Mouse (Mus musculus): Measurements from ENCODE around the gene Ube2v1. TPM values are rescaled to one million over a fixed set of nuclear protein-coding genes. Genes with fewer than 3 reads are reported as not detected.

Ube2v1 gene
- polyA plus RNA-seq, 1 experiment from 2014 or later: 298 TPM

DNA sequence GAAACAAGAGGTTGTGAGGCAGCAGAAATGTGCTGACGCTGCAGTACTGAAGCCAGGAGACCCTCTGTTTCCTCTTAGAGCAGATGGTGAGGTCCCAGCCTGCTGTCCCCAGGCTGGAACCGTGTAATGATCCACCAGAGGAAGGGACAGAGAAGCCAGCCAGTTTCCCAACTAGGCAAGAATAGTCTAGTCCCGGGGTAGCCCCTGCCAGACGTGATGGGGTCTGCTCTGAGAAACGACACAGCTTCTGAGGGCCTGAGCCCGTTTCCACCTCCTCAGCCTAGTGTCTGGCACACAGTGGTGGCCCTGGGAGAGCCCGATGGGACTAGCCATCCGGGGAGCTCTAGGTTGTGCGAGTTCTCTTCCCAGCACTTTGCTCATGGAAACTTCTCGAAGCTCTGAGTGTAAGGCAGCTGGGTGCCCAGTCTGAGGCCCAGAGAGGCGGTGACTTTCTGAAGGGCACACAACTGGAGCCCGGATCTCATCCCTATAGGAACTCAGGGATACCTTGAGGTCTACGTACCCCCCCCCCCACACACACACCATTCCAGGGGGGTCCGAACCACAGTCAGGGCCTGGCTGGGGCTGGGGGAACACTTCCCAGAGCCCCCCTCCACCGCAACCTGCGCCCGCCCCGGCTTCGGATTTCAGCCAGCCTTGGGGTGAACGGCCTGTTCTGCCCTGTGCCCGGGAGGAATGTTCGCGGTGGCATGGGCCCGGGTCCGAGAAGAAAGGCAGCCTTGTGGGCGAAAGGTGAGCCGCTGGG is 35.0 kb downstream of the Ube2v1 start:
- peak overlapping the region; percentile 54 for H3K9ac ChIP-seq (replicated peaks)
- no peaks in the 10 kb centered on the region for H3K9me3 ChIP-seq
- ATAC-seq: peak; percentile 35
- H3K27ac ChIP-seq: no peak overlapping the region
- H3K4me3 ChIP-seq (replicated peaks): peak overlapping the region; percentile 19
- H3K4me1 ChIP-seq (replicated peaks): peaks cover 12% of the 10 kb centered on the region
- H3K4me2 ChIP-seq (replicated peaks): peak overlapping the region; percentile 51
- WGBS: 50% methylated on average over 27 of the region's 27 CpGs
- H3K36me3 ChIP-seq: no peaks in the 10 kb centered on the region
- peaks cover 18% of the 10 kb centered on the region for H3K27me3 ChIP-seq

DNA sequence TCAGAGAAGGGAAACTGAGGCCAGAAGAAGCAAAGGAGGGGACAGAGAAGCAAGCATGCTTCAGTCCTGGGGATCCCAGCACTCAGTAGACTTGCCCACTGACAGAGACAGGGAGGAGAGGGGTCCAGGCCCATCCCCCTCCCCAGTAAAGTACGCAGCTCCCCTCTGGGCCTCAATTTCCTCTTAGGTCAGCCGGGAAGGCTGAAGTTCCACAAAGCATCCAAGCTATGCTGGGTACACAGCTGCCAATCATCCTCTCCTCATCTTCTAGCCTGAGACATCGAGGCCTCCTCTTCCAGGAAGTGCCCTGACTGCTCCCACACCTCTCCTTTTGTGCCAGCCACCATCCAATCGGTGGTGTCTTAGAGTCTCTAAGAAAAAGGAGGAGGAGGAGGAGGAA is 35.6 kb downstream of the Ube2v1 start:
- Histone ChIP-seq H3K9ac (replicated peaks) (no peak overlapping the region), H3K27me3 (peaks cover 18% of the 10 kb centered on the region), H3K27ac (no peak overlapping the region), H3K4me3 (replicated peaks) (no peak overlapping the region), H3K4me1 (replicated peaks) (peaks cover 12% of the 10 kb centered on the region), H3K4me2 (replicated peaks) (no peak overlapping the region), H3K9me3 (no peaks in the 10 kb centered on the region), H3K36me3 (no peaks in the 10 kb centered on the region)
- no peak for ATAC-seq
- WGBS: 62% methylated on average over 4 of the region's 4 CpGs

- no peak overlapping the region for H3K27ac ChIP-seq
- 50% methylated on average over 14 of the region's 14 CpGs for WGBS
- H3K36me3 ChIP-seq: no peaks in the 10 kb centered on the region
- H3K9ac ChIP-seq (replicated peaks): no peak overlapping the region
- H3K27me3 ChIP-seq: peaks cover 18% of the 10 kb centered on the region
- H3K4me1 ChIP-seq (replicated peaks): peaks cover 12% of the 10 kb centered on the region
- H3K4me2 ChIP-seq (replicated peaks): no peak overlapping the region
- no peak for ATAC-seq
- H3K9me3 ChIP-seq: no peaks in the 10 kb centered on the region
- no peak overlapping the region for H3K4me3 ChIP-seq (replicated peaks)
These were observed 36.1 kb downstream of the Ube2v1 start for GRCm38 (mm10) chr2:167595761-167596171.

DNA sequence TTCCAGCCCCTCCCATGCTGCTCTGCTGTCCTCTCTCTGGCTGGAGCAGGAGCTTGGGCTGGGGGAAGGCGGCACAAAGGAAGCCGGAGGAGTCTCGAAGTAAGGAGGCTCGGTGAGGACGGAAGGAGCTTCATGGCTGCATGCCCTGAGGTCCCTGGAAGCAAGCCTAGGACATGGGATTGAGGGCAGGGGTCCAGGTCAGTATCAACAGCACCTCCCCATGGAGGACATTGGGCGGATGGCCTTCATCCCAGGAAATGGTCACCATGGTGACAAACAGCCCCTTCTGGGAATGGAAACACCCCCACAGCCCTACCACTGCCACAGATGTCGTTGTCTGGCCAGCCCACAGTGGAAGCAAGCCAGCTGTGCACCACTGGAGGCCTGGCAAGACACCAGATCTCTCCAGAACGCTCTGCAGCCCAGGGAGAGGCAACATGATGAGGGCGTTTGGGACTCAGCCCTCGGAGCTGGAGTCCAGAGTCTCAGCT is 37.4 kb downstream of the Ube2v1 start:
- H3K27me3 ChIP-seq: peaks cover 19% of the 10 kb centered on the region
- no peak overlapping the region for H3K9ac ChIP-seq (replicated peaks)
- ATAC-seq: no peak
- H3K4me1 ChIP-seq (replicated peaks): peaks cover 13% of the 10 kb centered on the region
- no peak overlapping the region for H3K4me2 ChIP-seq (replicated peaks)
- WGBS: 30% methylated on average over 10 of the region's 10 CpGs
- H3K4me3 ChIP-seq (replicated peaks): no peak overlapping the region
- no peaks in the 10 kb centered on the region for H3K36me3 ChIP-seq
- H3K9me3 ChIP-seq: no peaks in the 10 kb centered on the region
- H3K27ac ChIP-seq: no peak overlapping the region

DNA sequence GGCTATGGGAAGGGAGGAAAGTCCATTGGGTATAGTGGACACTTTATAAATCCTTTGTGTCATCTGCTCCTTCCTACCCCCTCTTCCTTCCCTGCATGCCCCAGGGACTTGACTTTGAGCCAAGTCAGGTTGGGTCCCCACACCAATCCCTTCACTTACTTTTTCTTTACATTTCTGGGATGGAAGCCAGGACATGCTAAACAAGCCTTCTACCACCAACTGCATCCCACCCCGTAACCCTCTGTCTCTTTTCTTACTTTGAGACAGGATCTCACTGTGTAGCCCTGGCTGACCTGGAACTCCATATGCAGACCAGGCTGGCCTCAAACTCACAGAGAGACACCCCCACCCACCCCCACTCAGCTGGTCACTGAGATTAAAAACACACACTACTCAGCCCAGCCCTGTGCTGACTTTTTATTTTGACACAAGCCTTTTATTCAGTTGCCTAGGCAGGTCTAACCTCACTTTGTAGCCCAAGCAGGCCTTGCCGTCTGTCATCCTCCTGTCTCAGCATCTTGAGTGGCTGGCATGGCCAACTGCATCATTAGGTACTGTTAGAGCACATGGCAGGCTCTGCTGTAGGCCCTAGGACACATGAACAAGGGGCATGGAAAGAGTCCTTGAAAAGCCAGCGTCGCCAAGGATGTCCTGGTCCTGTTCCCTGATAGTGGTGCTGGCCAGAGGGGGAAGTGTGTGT is 38.2 kb downstream of the Ube2v1 start:
- H3K4me2 ChIP-seq (replicated peaks): no peak overlapping the region
- peaks cover 21% of the 10 kb centered on the region for H3K4me1 ChIP-seq (replicated peaks)
- H3K9ac ChIP-seq (replicated peaks): no peak overlapping the region
- H3K9me3 ChIP-seq: no peaks in the 10 kb centered on the region
- ATAC-seq: no peak
- 73% methylated on average over 4 of the region's 4 CpGs for WGBS
- H3K27ac ChIP-seq: no peak overlapping the region
- H3K4me3 ChIP-seq (replicated peaks): no peak overlapping the region
- H3K36me3 ChIP-seq: no peaks in the 10 kb centered on the region
- peaks cover 22% of the 10 kb centered on the region; the same call in 1 of the 2 replicates for H3K27me3 ChIP-seq

- ATAC-seq: 0 out of 2 replicates have a peak, but pooled peaks have one; percentile 11
- Histone ChIP-seq H3K9me3 (no peaks in the 10 kb centered on the region), H3K36me3 (no peaks in the 10 kb centered on the region), H3K4me3 (replicated peaks) (no peak overlapping the region), H3K4me1 (replicated peaks) (peaks cover 10% of the 10 kb centered on the region), H3K27ac (no peak overlapping the region; the same call in 1 of the 2 replicates), H3K27me3 (peaks cover 11% of the 10 kb centered on the region; the same call in 1 of the 2 replicates), H3K4me2 (replicated peaks) (0 out of 2 replicates have a peak overlapping the region, but pooled peaks have one; percentile 10), H3K9ac (replicated peaks) (peak overlapping the region; percentile 23; the same call in 1 of the 2 replicates)
- WGBS: 12% methylated on average over 21 of the region's 21 CpGs
These were observed 42.9 kb downstream of the Ube2v1 start for GRCm38 (mm10) chr2:167588774-167589577.

DNA sequence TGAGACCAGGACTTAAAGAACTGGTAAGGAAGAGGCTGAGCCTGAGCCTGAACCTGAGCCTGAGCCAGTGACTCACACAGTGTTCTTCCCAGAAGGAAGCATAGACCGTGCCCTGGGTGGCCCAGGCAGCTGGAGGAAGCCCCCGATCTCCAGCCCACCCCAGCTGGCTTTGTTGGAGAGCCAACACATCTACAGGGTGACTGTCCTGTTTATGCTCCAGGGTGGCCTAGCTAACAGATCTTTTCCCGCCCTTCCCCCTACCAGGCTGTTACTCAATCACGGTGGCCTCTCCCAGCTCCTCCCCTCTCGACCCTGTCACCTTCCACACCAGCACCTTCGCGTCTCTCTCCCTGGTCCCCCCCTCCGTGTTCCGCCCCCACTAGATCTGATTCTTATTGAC is 44.9 kb downstream of the Ube2v1 start:
- H3K9ac ChIP-seq (replicated peaks): no peak overlapping the region
- peaks cover 11% of the 10 kb centered on the region; the same call in 1 of the 2 replicates for H3K27me3 ChIP-seq
- no peaks in the 10 kb centered on the region for H3K9me3 ChIP-seq
- H3K4me3 ChIP-seq (replicated peaks): no peak overlapping the region
- no peaks in the 10 kb centered on the region for H3K36me3 ChIP-seq
- H3K4me2 ChIP-seq (replicated peaks): no peak overlapping the region
- no peak for ATAC-seq
- H3K4me1 ChIP-seq (replicated peaks): peaks cover 16% of the 10 kb centered on the region
- no peak overlapping the region for H3K27ac ChIP-seq
- 38% methylated on average over 9 of the region's 9 CpGs for WGBS

- WGBS: 27% methylated on average over 8 of the region's 8 CpGs
- H3K9me3 ChIP-seq: no peaks in the 10 kb centered on the region
- H3K4me1 ChIP-seq (replicated peaks): peaks cover 16% of the 10 kb centered on the region
- no peak overlapping the region for H3K4me3 ChIP-seq (replicated peaks)
- no peak overlapping the region for H3K9ac ChIP-seq (replicated peaks)
- H3K36me3 ChIP-seq: no peaks in the 10 kb centered on the region
- H3K27me3 ChIP-seq: peaks cover 11% of the 10 kb centered on the region; the same call in 1 of the 2 replicates
- H3K27ac ChIP-seq: no peak overlapping the region
- no peak for ATAC-seq
- H3K4me2 ChIP-seq (replicated peaks): no peak overlapping the region
These were observed 45.9 kb downstream of the Ube2v1 start for GRCm38 (mm10) chr2:167586041-167586440.

DNA sequence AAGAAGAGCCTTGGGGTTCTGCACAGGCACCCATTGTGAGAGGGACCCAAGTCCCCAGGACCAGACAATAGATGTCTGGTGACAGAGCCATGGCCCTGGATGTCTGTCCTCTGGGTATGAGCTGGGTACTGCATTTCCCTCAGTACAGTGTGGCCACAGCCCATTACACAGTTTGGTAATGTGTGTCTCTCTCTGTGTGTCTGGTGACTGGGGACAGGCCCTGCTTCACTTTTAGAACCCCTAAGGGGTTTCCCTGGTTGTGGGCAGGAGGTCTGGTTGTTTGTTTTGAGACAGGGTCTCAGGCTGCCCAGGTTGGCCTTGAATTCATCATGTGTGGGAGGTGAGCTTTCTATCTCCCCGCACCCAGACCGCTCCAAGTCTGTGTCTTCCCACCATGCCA is 46.6 kb downstream of the Ube2v1 start:
- peaks cover 11% of the 10 kb centered on the region; the same call in 1 of the 2 replicates for H3K27me3 ChIP-seq
- WGBS: 93% methylated on average over 2 of the region's 2 CpGs
- H3K9me3 ChIP-seq: no peaks in the 10 kb centered on the region
- peaks cover 16% of the 10 kb centered on the region for H3K4me1 ChIP-seq (replicated peaks)
- no peak overlapping the region for H3K27ac ChIP-seq
- no peak overlapping the region for H3K9ac ChIP-seq (replicated peaks)
- H3K36me3 ChIP-seq: no peaks in the 10 kb centered on the region
- ATAC-seq: no peak
- no peak overlapping the region for H3K4me3 ChIP-seq (replicated peaks)
- H3K4me2 ChIP-seq (replicated peaks): no peak overlapping the region

DNA sequence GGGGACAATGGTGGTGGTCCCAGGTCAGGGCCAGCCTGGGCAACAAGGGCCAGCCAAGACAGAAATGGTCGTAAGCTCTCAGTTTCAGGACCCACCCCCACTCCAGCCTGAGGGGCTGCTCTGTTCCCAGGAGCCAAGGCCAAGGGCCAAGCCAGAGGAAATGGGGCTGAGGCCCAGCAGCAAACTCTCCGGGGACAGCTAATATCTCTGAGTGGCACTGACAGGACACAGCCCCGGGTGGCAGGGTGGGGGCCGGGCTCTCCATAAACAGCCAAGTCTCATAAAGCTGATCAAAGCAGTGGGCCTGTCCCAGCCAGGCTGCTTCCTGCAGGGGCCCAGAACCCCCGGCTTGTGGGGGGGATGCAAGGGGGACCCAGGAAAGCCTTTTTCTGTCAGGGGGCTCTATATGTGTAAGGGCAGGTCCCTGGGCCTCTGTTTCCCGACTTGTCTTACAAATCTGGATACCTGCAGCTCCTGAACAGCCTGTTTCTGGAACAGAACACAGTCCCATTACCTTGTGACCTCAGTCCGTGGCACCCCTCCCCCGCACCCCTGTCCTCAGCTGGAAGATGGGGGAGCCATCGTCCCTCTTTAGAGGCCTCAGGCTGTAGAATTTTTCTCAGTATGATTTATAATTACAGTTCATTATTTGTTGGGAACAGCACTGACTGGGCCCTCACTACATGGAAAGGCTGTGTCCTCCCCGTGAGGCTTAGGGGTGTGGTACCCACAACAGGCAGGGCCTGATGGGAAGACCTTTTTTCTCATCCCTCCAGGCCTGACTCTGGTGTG is 48.5 kb downstream of the Ube2v1 start:
- Histone ChIP-seq H3K27me3 (no peaks in the 10 kb centered on the region), H3K9me3 (no peaks in the 10 kb centered on the region), H3K4me2 (replicated peaks) (no peak overlapping the region), H3K4me3 (replicated peaks) (no peak overlapping the region), H3K27ac (no peak overlapping the region), H3K9ac (replicated peaks) (no peak overlapping the region; the same call in 1 of the 2 replicates), H3K36me3 (no peaks in the 10 kb centered on the region), H3K4me1 (replicated peaks) (peaks cover 10% of the 10 kb centered on the region)
- 0 out of 2 replicates have a peak, but pooled peaks have one; percentile 27 for ATAC-seq
- WGBS: 52% methylated on average over 10 of the region's 10 CpGs

DNA sequence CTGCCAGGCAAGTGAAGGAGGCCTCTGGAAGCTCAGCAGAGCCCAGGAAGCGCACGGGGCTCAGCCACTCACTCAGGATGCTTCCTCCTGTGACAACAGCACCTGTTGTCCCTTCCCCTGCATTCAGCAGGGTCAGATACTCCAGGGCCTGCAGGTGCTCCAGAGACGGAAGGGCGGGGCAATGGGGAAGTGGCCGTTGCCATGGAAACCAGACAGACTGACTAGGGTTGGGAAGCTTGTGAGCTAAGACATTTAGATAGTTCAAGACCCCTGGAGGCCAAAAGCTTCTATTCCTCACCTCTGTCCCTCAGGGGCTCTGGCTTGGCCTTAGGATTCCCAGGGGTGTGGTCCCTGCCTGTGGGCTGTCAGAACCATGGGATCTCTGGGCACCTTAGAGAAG is 53.4 kb downstream of the Ube2v1 start:
- no peaks in the 10 kb centered on the region for H3K9me3 ChIP-seq
- ATAC-seq: no peak
- H3K4me1 ChIP-seq (replicated peaks): peaks cover 10% of the 10 kb centered on the region
- H3K4me3 ChIP-seq (replicated peaks): no peak overlapping the region
- no peaks in the 10 kb centered on the region for H3K27me3 ChIP-seq
- no peak overlapping the region for H3K4me2 ChIP-seq (replicated peaks)
- H3K9ac ChIP-seq (replicated peaks): no peak overlapping the region
- H3K36me3 ChIP-seq: no peaks in the 10 kb centered on the region
- no peak overlapping the region for H3K27ac ChIP-seq
- WGBS: 25% methylated on average over 5 of the region's 5 CpGs

All from midbrain, embryonic 13.5 days (tissue).